Mouse (Mus musculus) ovary, postnatal 14 days (tissue): ENCODE data around the gene Ikzf4.
"Not testable (repeated sequence)": the region's sequence is repeated elsewhere in the genome, so short reads cannot be mapped to it uniquely, and the experiment has no call there.

ENCODE experiments used
- DNase-seq: peaks from one replicate; pipeline ENCODE4 v3.0.0; 2022; ENCODE audit warnings: low spot score

Ikzf4 gene

DNA sequence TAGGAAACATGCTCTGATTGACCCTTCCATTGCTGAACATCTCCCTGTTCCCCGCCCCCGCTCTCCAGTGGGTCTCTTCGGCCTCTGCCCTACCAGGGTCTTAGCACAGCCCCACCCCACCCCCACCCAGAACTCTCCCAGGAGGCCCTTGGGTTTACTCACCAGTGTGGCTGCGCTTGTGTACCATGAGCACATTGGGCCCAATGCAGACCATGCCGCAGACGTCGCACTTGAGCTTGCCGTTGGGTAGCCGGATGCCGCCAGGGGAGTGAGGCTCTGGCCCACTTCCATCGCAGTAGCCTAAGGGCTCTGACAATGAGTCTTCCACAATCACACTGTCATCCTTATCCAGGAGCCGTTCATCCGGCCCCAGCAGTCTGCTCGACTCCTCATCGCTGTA lies 4.9 kb downstream of the Ikzf4 start:
- DNase-seq = no peak

DNA sequence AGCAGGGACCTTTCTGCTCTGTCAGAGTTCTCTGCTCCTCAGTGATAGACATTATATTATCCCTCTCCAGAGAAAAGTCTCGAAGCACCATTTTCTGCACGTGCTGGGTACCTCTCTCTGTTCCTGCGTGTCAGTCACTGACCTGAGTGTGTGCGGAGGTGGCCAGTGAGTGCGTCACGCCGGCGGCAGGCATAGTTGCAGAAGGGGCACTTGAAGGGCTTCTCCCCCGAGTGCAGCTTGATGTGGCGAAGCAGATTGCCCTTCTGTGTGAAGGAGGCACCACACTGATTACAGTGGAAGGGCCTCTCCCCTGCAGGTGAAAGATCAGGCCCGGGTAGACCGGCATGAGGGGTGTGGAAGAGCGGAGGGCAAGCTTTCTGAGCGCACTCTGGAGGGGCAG lies 5.8 kb downstream of the Ikzf4 start:
- no peak for DNase-seq

GRCm38 (mm10) chr10:128637011-128637410 lies 8.8 kb downstream of the Ikzf4 start:
- no peak for DNase-seq

GRCm38 (mm10) chr10:128636561-128636960 lies 9.2 kb downstream of the Ikzf4 start:
- no peak for DNase-seq

- DNase-seq = no peak
These were observed 10.1 kb downstream of the Ikzf4 start for GRCm38 (mm10) chr10:128635697-128636096.

DNA sequence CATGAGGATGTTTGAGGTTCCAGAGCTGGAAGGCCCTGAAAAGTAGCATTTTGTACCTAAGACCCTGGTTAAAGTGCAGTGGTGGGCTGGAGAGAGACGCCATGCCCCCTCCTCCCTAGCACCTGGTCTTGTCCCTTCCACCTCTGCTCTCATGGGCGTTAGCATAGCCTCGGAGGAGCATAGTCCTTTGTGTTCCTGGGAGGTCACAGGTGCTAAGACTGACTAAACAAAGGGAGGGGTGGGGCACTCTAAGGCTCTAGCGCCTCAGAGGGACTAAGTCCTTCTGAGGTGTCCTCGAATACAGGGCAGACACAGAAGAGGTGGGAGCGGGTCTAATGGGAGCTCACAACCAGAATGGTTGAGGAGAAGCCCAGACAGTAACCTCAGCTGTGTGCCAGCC lies 14.2 kb downstream of the Ikzf4 start:
- no peak for DNase-seq

DNA sequence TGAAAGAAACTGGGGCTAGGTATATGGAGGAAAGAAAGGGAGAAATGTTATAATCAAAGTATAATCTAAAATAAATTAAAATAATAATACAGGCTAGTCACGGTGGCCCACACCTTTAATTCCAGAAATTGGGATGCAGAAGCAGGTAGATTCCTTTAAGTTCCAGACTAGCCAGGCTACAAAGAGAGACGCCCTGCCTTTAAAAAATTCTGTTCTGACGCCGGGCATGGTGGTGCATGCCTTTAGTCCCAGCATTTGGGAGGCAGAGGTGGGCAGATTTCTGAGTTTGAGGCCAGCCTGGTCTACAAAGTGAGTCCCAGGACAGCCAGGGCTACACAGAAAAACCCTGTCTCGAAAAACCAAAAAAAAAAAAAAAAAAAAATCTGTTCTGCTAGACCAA lies 15.5 kb downstream of the Ikzf4 start:
- DNase-seq = not testable (repeated sequence)

DNA sequence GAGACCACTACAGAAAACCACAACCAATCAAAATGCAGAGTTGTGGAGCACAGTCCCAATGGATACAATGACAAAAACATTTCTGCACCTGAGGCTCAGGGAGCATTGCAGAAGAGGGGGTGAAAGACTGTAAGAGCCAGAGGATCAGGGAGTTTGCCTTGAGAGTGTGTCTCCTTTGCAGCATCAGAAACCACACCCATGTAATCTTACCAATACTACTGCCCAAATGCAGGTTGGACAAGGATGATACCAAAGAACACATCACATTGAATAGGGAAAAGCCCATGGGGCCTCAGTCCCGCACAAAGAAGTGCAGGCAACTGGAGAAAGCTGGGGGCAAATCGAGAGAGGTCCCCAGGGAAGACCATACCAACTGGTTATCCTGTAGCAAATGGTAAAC lies 16.0 kb downstream of the Ikzf4 start:
- no peak for DNase-seq

GRCm38 (mm10) chr10:128627398-128628317 lies 18.1 kb downstream of the Ikzf4 start:
- DNase-seq = no peak

DNA sequence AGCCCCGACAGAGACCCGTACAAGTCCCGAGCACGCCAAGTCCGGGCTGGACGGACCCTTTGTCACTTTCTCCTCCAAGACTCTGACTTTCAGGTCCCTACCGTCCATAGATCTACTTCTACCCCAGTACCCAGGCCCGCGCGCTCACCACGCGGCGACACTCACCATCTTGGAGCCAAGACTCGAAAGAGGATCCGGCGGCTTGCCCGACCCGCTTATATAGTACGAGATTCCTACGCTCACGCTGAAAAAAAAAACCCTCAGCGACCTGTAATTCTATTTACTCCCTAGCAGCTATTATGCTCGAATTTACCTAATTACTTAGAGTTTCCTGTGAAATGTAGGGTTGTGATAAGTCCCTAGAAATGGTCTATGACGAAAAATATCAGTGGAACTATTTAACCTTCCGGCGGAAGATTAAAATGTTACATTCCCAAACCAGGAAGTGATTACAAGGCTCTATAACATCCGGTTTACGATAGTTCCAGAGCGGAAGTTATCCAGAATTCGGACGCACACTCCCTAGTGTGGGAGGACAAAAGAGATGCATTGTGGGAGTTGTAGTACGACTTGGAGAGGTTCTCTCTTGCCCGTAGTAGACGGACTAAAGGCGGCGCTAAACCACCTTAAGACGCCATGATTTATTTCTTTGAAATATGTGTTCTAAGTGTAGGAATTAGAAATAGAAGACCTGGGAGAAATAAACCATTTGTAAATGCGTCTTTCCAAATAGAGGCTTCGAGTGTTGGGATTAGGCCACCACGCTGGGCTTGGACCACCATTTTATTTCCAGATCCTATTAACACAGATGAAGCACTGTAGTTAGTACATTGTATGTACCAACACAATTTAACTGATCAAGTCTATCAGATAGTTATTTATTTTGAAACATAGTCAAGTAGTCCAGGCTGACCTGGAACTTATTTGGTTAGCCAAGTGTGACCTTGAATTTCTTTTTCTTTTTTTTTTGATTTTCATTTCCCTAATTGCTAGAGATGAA lies 19.2 kb downstream of the Ikzf4 start, which contains the start of gene Rps26:
Rps26 (minus strand) TSS at position 437 of the 1,000 bp plus-strand sequence.
- DNase-seq = peak; percentile 78

- no peak for DNase-seq
These were observed 20.4 kb downstream of the Ikzf4 start for GRCm38 (mm10) chr10:128625287-128625894.

GRCm38 (mm10) chr10:128623106-128623613 lies 22.6 kb downstream of the Ikzf4 start:
- not testable (repeated sequence) for DNase-seq

GRCm38 (mm10) chr10:128622702-128623101 lies 23.1 kb downstream of the Ikzf4 start:
- no peak for DNase-seq

- no peak for DNase-seq
These were observed 23.7 kb downstream of the Ikzf4 start for GRCm38 (mm10) chr10:128621986-128622520.

DNA sequence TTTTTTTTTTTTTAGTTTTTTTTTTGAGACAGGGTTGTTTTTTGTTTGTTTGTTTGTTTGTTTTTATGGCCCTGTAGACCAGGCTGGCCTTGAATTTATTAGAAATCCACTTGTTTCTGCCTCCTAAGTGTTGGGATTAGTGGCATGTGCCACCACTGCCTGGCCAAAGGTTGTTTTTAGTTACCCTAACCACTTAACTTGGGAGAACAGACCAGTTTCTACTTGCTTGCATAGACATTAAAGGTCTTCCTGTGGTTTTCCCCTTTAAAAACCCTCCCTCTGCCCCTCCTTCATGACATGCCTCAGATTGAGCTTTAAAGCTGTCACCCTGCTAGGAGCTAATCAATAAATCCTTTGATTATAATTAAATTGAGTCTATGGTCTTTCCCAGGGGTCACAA lies 25.6 kb downstream of the Ikzf4 start:
- DNase-seq = no peak

DNA sequence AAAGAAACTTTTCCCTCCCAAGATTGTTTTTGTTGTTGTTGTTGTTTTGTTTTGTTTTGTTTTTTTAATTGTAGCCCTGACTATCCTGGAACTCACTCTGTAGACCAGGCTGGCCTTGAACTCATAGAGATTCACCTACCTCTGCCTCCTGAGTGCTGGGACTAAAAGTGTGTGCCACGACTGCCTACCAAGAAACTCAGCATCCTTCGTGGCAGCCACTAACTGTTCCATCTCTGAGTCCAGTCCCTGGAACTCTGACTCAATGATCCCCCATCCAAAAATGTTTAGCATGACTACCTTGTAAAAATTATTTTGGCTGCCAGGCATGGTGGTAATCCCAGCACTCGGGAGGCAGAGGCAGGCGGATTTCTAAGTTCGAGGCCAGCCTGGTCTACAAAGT lies 26.6 kb downstream of the Ikzf4 start:
- DNase-seq = not testable (repeated sequence)

DNA sequence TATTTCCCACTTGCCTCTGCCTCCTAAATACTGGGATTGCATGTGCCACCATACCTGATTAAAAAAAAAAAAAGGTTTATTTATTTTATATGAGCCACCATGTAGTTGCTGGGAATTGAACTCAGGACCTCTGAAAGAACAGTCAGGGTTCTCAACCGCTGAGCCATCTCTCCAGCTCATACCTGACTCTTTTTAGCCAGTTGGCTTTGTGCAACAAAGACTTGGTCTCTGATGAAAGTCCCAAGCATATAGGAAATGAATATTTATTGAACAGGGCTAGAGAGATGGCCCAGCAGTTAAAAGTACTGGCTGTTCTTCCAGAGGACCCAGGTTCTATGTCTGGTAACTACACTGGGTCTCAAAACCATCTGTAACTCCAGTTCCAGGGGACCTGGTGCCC lies 27.2 kb downstream of the Ikzf4 start:
- no peak for DNase-seq

DNA sequence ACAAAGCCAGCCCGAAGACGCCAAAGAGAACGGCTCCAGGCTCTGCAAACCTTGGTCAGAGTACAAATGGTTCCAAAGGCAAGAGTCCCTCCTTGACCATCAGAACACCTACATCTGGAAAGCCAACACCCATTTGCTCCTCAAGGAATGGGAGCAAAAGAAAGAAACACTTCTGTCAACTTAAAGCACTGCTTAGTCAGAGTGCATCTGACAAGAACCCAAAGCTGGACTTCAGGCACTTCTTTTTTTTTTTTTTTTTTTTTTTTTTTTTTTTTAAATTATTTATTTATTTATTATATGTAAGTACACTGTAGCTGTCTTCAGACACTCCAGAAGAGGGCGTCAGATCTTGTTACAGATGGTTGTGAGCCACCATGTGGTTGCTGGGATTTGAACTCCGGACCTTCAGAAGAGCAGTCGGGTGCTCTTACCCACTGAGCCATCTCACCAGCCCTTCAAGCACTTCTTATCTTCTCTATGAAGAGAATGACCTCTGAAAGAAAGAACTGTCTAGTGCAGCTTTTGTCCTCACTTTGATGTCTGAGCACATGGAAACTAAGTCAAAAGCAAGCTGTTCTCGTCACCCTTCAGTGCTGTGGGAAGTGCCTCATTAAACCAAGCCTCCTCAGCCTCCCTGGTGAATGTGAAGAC lies 29.9 kb downstream of the Ikzf4 start:
- DNase-seq = not testable (repeated sequence)

DNA sequence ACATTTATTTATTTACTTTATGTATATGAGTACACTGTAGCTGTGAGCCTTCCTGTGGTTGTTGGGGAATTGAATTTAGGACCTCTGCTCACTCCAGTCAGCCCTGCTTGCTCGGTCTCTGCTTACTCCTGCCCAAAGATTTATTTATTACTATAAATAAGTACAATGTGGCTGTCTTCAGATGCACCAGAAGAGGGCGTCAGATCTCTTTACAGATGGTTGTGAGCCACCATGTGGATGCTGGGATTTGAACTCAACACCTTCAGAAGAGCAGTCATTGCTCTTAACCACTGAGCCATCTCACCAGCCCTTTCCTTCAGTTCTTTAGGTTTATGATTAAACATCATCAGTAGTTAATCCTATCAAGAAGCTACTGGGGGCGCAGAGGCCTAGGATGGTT lies 30.9 kb downstream of the Ikzf4 start:
- no peak for DNase-seq

GRCm38 (mm10) chr10:128613820-128614219 lies 32.0 kb downstream of the Ikzf4 start:
- not testable (repeated sequence) for DNase-seq

DNA sequence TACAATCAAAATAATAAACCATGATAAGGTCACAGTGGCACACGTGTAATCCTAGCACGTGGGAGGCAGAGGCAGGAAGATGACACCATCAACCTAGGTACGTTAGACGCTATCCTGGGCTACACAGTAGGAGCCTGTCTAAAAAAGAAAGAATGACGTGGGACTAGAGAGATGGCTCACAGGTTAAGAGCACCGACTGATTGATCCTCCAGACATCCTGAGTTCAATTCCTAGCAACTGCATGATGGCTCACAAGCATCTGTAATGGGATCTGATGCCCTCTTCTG lies 32.7 kb downstream of the Ikzf4 start:
- no peak for DNase-seq
